Mouse (Mus musculus): ENCODE data around the gene Phox2a. TPM values are rescaled to one million over a fixed set of nuclear protein-coding genes. Genes with fewer than 3 reads are reported as not detected.

Phox2a gene
- polyA plus RNA-seq, 1 experiment from 2014 or later: 0.28 TPM

DNA sequence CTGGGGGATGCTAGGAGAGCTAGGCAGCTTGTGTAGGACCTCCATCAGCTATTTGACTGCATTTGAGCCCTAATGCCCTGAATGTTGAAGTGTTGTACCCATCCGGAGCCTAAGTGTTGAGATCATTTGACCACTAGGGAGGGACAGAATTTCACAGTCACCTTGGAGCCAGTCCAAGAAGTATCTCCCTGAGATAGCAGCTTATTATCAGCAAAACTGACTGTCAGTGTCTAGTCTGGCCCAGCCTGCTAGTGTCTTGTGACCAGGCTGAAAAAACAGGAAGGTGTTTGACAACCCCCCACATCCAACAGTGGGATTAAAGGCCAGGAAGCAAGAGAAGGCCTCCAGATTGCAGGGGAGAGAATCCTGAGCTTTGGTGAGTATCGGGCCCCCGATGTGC, 53.2 kb downstream of the Phox2a start:
- Histone ChIP-seq H3K4me1 (replicated peaks; ENCODE audit: control insufficient read depth, insufficient read depth, low read length) (no peaks in the 10 kb centered on the region), H3K9ac (ENCODE audit: low read length) (no peak overlapping the region), H3K4me3 (ENCODE audit: low read length) (no peak overlapping the region), H3K36me3 (ENCODE audit: control insufficient read depth, insufficient read depth, low read length) (no peaks in the 10 kb centered on the region), H3K4me2 (ENCODE audit: low read depth, low read length) (no peak overlapping the region), H3K27ac (ENCODE audit: low read length) (no peak overlapping the region), H3K27me3 (ENCODE audit: control insufficient read depth, insufficient read depth, low read depth, low read length) (no peaks in the 10 kb centered on the region), H3K9me3 (ENCODE audit: control insufficient read depth, low read length) (no peaks in the 10 kb centered on the region; the same call in 1 of the 2 replicates)
- 52% methylated on average over 3 of the region's 3 CpGs for WGBS
- no peak; the same call in 1 of the 2 replicates for ATAC-seq (ENCODE audit: low read depth)

Other genes starting within 250 kb of the Phox2a start
- not detected in 2 replicates for gene Art2b, start 232.7 kb upstream of the Phox2a start, polyA plus RNA-seq (2015; fragmentation: Nextera tagmentation; extraction: Ambion mirVana)
- gene Clpb, start 154.7 kb upstream of the Phox2a start, polyA plus RNA-seq (2015; fragmentation: Nextera tagmentation; extraction: Ambion mirVana): 51.3 and 59.6 TPM in 2 replicates
- 34.8 and 35.7 TPM in 2 replicates for gene Inppl1, start 19.9 kb downstream of the Phox2a start, polyA plus RNA-seq (2015; fragmentation: Nextera tagmentation; extraction: Ambion mirVana)
- 1.5 and 2.8 TPM in 2 replicates for gene Folr2, start 38.9 kb downstream of the Phox2a start, polyA plus RNA-seq (2015; fragmentation: Nextera tagmentation; extraction: Ambion mirVana)
- 71.2 and 73.0 TPM in 2 replicates for gene Anapc15, start 45.4 kb downstream of the Phox2a start, polyA plus RNA-seq (2015; fragmentation: Nextera tagmentation; extraction: Ambion mirVana)
- 1.5 and 1.6 TPM in 2 replicates for gene Folr1, start 52.5 kb downstream of the Phox2a start, polyA plus RNA-seq (2015; fragmentation: Nextera tagmentation; extraction: Ambion mirVana)
- 161 and 163 TPM in 2 replicates for gene Lamtor1, start 87.6 kb downstream of the Phox2a start, polyA plus RNA-seq (2015; fragmentation: Nextera tagmentation; extraction: Ambion mirVana)
- 0.20 and 0.69 TPM in 2 replicates for gene Tomt, start 88.0 kb downstream of the Phox2a start, polyA plus RNA-seq (2015; fragmentation: Nextera tagmentation; extraction: Ambion mirVana)
- gene Lrrc51, start 115.6 kb downstream of the Phox2a start, polyA plus RNA-seq (2015; fragmentation: Nextera tagmentation; extraction: Ambion mirVana): 18.1 and 28.3 TPM in 2 replicates
- gene Numa1, start 115.8 kb downstream of the Phox2a start, polyA plus RNA-seq (2015; fragmentation: Nextera tagmentation; extraction: Ambion mirVana): 66.7 and 73.7 TPM in 2 replicates
- 2.1 and 3.0 TPM in 2 replicates for gene Il18bp, start 200.4 kb downstream of the Phox2a start, polyA plus RNA-seq (2015; fragmentation: Nextera tagmentation; extraction: Ambion mirVana)
- gene Rnf121, start 247.2 kb downstream of the Phox2a start, polyA plus RNA-seq (2015; fragmentation: Nextera tagmentation; extraction: Ambion mirVana): 25.2 and 25.6 TPM in 2 replicates
- gene Xndc1, start 247.2 kb downstream of the Phox2a start, polyA plus RNA-seq (2015; fragmentation: Nextera tagmentation; extraction: Ambion mirVana): 31.0 and 35.0 TPM in 2 replicates
- gene Xntrpc, start 247.4 kb downstream of the Phox2a start, polyA plus RNA-seq (2015; fragmentation: Nextera tagmentation; extraction: Ambion mirVana): 1.0 and 1.2 TPM in 2 replicates

Measured in lung, embryonic 16.5 days (tissue).